Mouse (Mus musculus): ENCODE measurements around the gene Cd320. TPM values are rescaled to one million over a fixed set of nuclear protein-coding genes. Genes with fewer than 3 reads are reported as not detected.
A peak's percentile ranks its signal among the peaks of the same experiment; 100 is the strongest.
"Not testable (repeated sequence)": the region's sequence is repeated elsewhere in the genome, so short reads cannot be mapped to it uniquely, and the experiment has no call there.

Cd320 gene
- polyA plus RNA-seq, 1 experiment from 2014 or later = 55.1 TPM

- Histone ChIP-seq H3K36me3 (replicated peaks) (peaks cover 14% of the 10 kb centered on the region), H3K4me3 (replicated peaks) (peak within 1 kb of the TSS; percentile 72), H3K9ac (peak within 1 kb of the TSS; percentile 69), H3K4me2 (peak within 1 kb of the TSS; percentile 69), H3K4me1 (peaks cover 13% of the 10 kb centered on the region), H3K27me3 (no peaks in the 10 kb centered on the region; the same call in 1 of the 2 replicates), H3K27ac (peak within 1 kb of the TSS; percentile 76), H3K9me3 (no peaks in the 10 kb centered on the region)
- WGBS = under 1% methylated on average over 49 of the region's 49 CpGs
- ATAC-seq (ENCODE audit: low FRiP score) = peak; percentile 98
Observed at GRCm38 (mm10) chr17:33890533-33891059, 47.7 kb downstream of the Cd320 start, which contains the start of gene Kifc1. Gene Kifc1, minus strand, starts transcription at chr17:33890661.

GRCm38 (mm10) chr17:33891357-33891756 is 48.5 kb downstream of the Cd320 start:
- H3K9me3 ChIP-seq = no peaks in the 10 kb centered on the region
- H3K9ac ChIP-seq = no peak overlapping the region
- H3K4me2 ChIP-seq = no peak overlapping the region
- no peak for ATAC-seq (ENCODE audit: low FRiP score)
- peaks cover 13% of the 10 kb centered on the region for H3K4me1 ChIP-seq
- no peak overlapping the region for H3K4me3 ChIP-seq (replicated peaks)
- H3K27me3 ChIP-seq = no peaks in the 10 kb centered on the region; the same call in 1 of the 2 replicates
- 64% methylated on average over 2 of the region's 2 CpGs for WGBS
- H3K27ac ChIP-seq = no peak overlapping the region
- H3K36me3 ChIP-seq (replicated peaks) = peaks cover 6% of the 10 kb centered on the region

GRCm38 (mm10) chr17:33891892-33892291 is 49.0 kb downstream of the Cd320 start:
- not testable (repeated sequence) for ATAC-seq (ENCODE audit: low FRiP score); H3K36me3 ChIP-seq (replicated peaks); H3K9me3 ChIP-seq; H3K27ac ChIP-seq; H3K4me2 ChIP-seq; H3K9ac ChIP-seq; H3K27me3 ChIP-seq; H3K4me3 ChIP-seq (replicated peaks)
- peaks cover 13% of the 10 kb centered on the region for H3K4me1 ChIP-seq
- WGBS = 74% methylated on average over 6 of the region's 6 CpGs

- WGBS = 28% methylated on average over 7 of the region's 7 CpGs
Observed at GRCm38 (mm10) chr17:33892429-33892828, 49.5 kb downstream of the Cd320 start.

GRCm38 (mm10) chr17:33893011-33893410 is 50.1 kb downstream of the Cd320 start:
- not testable (repeated sequence) for ATAC-seq (ENCODE audit: low FRiP score); H3K27me3 ChIP-seq; H3K9ac ChIP-seq; H3K27ac ChIP-seq; H3K4me3 ChIP-seq (replicated peaks); H3K36me3 ChIP-seq (replicated peaks); H3K9me3 ChIP-seq; H3K4me2 ChIP-seq
- 82% methylated on average over 4 of the region's 4 CpGs for WGBS
- peaks cover 13% of the 10 kb centered on the region for H3K4me1 ChIP-seq

More at GRCm38 (mm10) chr17:33892429-33892828, 49.5 kb downstream of the Cd320 start:
- H3K4me1 ChIP-seq = peaks cover 13% of the 10 kb centered on the region
- no peak overlapping the region for H3K27ac ChIP-seq
- ATAC-seq (ENCODE audit: low FRiP score) = no peak
- no peaks in the 10 kb centered on the region for H3K36me3 ChIP-seq (replicated peaks)
- H3K4me3 ChIP-seq (replicated peaks) = no peak overlapping the region
- H3K9me3 ChIP-seq = no peaks in the 10 kb centered on the region
- H3K27me3 ChIP-seq = no peaks in the 10 kb centered on the region; the same call in 1 of the 2 replicates
- no peak overlapping the region for H3K9ac ChIP-seq
- no peak overlapping the region for H3K4me2 ChIP-seq

GRCm38 (mm10) chr17:33897114-33897794 is 54.4 kb downstream of the Cd320 start:
- ATAC-seq (ENCODE audit: low FRiP score) = no peak
- 39% methylated on average over 6 of the region's 6 CpGs for WGBS
- Histone ChIP-seq H3K4me2 (no peak overlapping the region), H3K4me3 (replicated peaks) (no peak overlapping the region), H3K27me3 (no peaks in the 10 kb centered on the region; the same call in 1 of the 2 replicates), H3K4me1 (no peaks in the 10 kb centered on the region), H3K9me3 (no peaks in the 10 kb centered on the region), H3K36me3 (replicated peaks) (no peaks in the 10 kb centered on the region), H3K27ac (no peak overlapping the region), H3K9ac (no peak overlapping the region)

GRCm38 (mm10) chr17:33898193-33898592 is 55.3 kb downstream of the Cd320 start:
- H3K27me3 ChIP-seq; ATAC-seq (ENCODE audit: low FRiP score); H3K9ac ChIP-seq; H3K4me1 ChIP-seq; H3K27ac ChIP-seq; H3K4me2 ChIP-seq; H3K4me3 ChIP-seq (replicated peaks); H3K36me3 ChIP-seq (replicated peaks); H3K9me3 ChIP-seq: not testable (repeated sequence)
- 80% methylated on average over 4 of the region's 4 CpGs for WGBS

Small RNAs within 50 kb of the gene (microRNA-seq; reads per million reads assigned to microRNA genes)
- gene Gm27740 = not detected

Other genes with a start within 250 kb of the Cd320 start
- gene Zfp414, start 214.0 kb upstream of the Cd320 start, polyA plus RNA-seq (2016; fragmentation: Nextera tagmentation; extraction: Ambion mirVana) = 50.6 and 52.7 TPM in 2 replicates
- 0.72 and 0.95 TPM in 2 replicates for gene Pram1, start 205.0 kb upstream of the Cd320 start, polyA plus RNA-seq (2016; fragmentation: Nextera tagmentation; extraction: Ambion mirVana)
- gene Hnrnpm, start 156.2 kb upstream of the Cd320 start, polyA plus RNA-seq (2016; fragmentation: Nextera tagmentation; extraction: Ambion mirVana) = 490 and 547 TPM in 2 replicates
- 42.4 and 48.7 TPM in 2 replicates for gene March2, start 124.4 kb upstream of the Cd320 start, polyA plus RNA-seq (2016; fragmentation: Nextera tagmentation; extraction: Ambion mirVana)
- 377 and 388 TPM in 2 replicates for gene Rab11b, start 82.6 kb upstream of the Cd320 start, polyA plus RNA-seq (2016; fragmentation: Nextera tagmentation; extraction: Ambion mirVana)
- gene Angptl4, start 61.3 kb upstream of the Cd320 start, polyA plus RNA-seq (2016; fragmentation: Nextera tagmentation; extraction: Ambion mirVana) = 11.4 and 13.3 TPM in 2 replicates
- 27.3 and 27.8 TPM in 2 replicates for gene Kank3, start 32.6 kb upstream of the Cd320 start, polyA plus RNA-seq (2016; fragmentation: Nextera tagmentation; extraction: Ambion mirVana)
- gene Rps28, start 18.5 kb upstream of the Cd320 start, polyA plus RNA-seq (2016; fragmentation: Nextera tagmentation; extraction: Ambion mirVana) = 686 and 713 TPM in 2 replicates
- 371 and 397 TPM in 2 replicates for gene Ndufa7, start 18.5 kb upstream of the Cd320 start, polyA plus RNA-seq (2016; fragmentation: Nextera tagmentation; extraction: Ambion mirVana)
- gene Gm7029, start 30.7 kb downstream of the Cd320 start, polyA plus RNA-seq (2016; fragmentation: Nextera tagmentation; extraction: Ambion mirVana) = not detected in 2 replicates
- gene Kifc1, start 47.6 kb downstream of the Cd320 start, polyA plus RNA-seq (2016; fragmentation: Nextera tagmentation; extraction: Ambion mirVana) = 5.4 and 7.4 TPM in 2 replicates
- not detected in 2 replicates for gene Platr17, start 62.0 kb downstream of the Cd320 start, polyA plus RNA-seq (2016; fragmentation: Nextera tagmentation; extraction: Ambion mirVana)
- gene Daxx, start 66.3 kb downstream of the Cd320 start, polyA plus RNA-seq (2016; fragmentation: Nextera tagmentation; extraction: Ambion mirVana) = 67.9 and 68.2 TPM in 2 replicates
- gene Tapbp, start 72.8 kb downstream of the Cd320 start, polyA plus RNA-seq (2016; fragmentation: Nextera tagmentation; extraction: Ambion mirVana) = 16.1 and 19.5 TPM in 2 replicates
- 23.1 and 23.5 TPM in 2 replicates for gene Zbtb22, start 72.8 kb downstream of the Cd320 start, polyA plus RNA-seq (2016; fragmentation: Nextera tagmentation; extraction: Ambion mirVana)
- gene Rgl2, start 86.5 kb downstream of the Cd320 start, polyA plus RNA-seq (2016; fragmentation: Nextera tagmentation; extraction: Ambion mirVana) = 53.7 and 55.9 TPM in 2 replicates
- 198 and 201 TPM in 2 replicates for gene Pfdn6, start 97.3 kb downstream of the Cd320 start, polyA plus RNA-seq (2016; fragmentation: Nextera tagmentation; extraction: Ambion mirVana)
- gene Wdr46, start 97.6 kb downstream of the Cd320 start, polyA plus RNA-seq (2016; fragmentation: Nextera tagmentation; extraction: Ambion mirVana) = 40.1 and 41.9 TPM in 2 replicates
- gene B3galt4, start 108.4 kb downstream of the Cd320 start, polyA plus RNA-seq (2016; fragmentation: Nextera tagmentation; extraction: Ambion mirVana) = 5.0 and 7.1 TPM in 2 replicates
- gene Vps52, start 112.7 kb downstream of the Cd320 start, polyA plus RNA-seq (2016; fragmentation: Nextera tagmentation; extraction: Ambion mirVana) = 58.4 and 63.5 TPM in 2 replicates
- 934 and 1,034 TPM in 2 replicates for gene Rps18, start 112.9 kb downstream of the Cd320 start, polyA plus RNA-seq (2016; fragmentation: Nextera tagmentation; extraction: Ambion mirVana)
- 23.3 and 28.2 TPM in 2 replicates for gene H2-K1, start 157.3 kb downstream of the Cd320 start, polyA plus RNA-seq (2016; fragmentation: Nextera tagmentation; extraction: Ambion mirVana)
- 19.1 and 23.6 TPM in 2 replicates for gene Ring1, start 181.6 kb downstream of the Cd320 start, polyA plus RNA-seq (2016; fragmentation: Nextera tagmentation; extraction: Ambion mirVana)
- gene H2-Ke6, start 185.0 kb downstream of the Cd320 start, polyA plus RNA-seq (2016; fragmentation: Nextera tagmentation; extraction: Ambion mirVana) = 92.8 and 103 TPM in 2 replicates
- gene Slc39a7, start 188.6 kb downstream of the Cd320 start, polyA plus RNA-seq (2016; fragmentation: Nextera tagmentation; extraction: Ambion mirVana) = 160 and 166 TPM in 2 replicates
- 54.8 and 59.5 TPM in 2 replicates for gene Rxrb, start 188.7 kb downstream of the Cd320 start, polyA plus RNA-seq (2016; fragmentation: Nextera tagmentation; extraction: Ambion mirVana)
- 1.4 and 2.5 TPM in 2 replicates for gene Col11a2, start 196.3 kb downstream of the Cd320 start, polyA plus RNA-seq (2016; fragmentation: Nextera tagmentation; extraction: Ambion mirVana)
- gene H2-Oa, start 249.2 kb downstream of the Cd320 start, polyA plus RNA-seq (2016; fragmentation: Nextera tagmentation; extraction: Ambion mirVana) = 0.27 and 0.41 TPM in 2 replicates

All from forebrain, embryonic 12.5 days (tissue).